Mouse (Mus musculus): ENCODE measurements around the gene Cnr2.

GRCm38 (mm10) chr4:135958354-135958753 is 63.2 kb downstream of the Cnr2 start:
- no peak for TF ChIP-seq CTCF (IDR thresholded peaks at IDR 0.05; ENCODE audit: extremely low read depth, insufficient read depth, insufficient read length, insufficient replicate concordance)
- TF ChIP-seq POLR2A (IDR thresholded peaks at IDR 0.05; ENCODE audit: low read depth, low read length): no peak
